Mouse (Mus musculus) frontal cortex, postnatal 36 days (tissue): ENCODE results near the gene Atp6v1fnb.

Source experiments
- DNase-seq, 2 experiments: peaks; one replicate each; pipeline ENCODE4 v3.0.0; 2022; ENCODE audit warnings: low spot score in 2 of 2

Gene Atp6v1fnb

DNA sequence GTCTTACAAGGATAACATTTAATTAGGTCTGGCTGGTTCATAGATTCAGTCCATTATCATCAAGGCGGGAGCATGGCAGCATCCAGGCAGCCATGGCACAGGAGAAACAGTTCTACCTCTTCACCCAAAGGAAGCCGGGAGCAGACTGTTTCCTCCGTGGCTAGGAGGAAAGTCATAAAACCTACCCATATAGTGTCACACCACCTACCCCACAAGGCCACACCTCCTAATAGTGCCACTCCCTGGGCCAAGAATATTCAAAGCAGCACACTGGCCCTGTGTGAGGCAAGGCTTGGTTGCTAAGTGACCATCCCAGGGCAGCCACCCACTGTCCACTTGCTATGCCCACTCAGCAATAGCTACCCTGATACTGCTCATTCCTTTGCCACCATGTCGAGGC is at the start of gene Atp6v1fnb:
Gene Atp6v1fnb, plus strand, starts transcription at position 301 of the 400 bp plus-strand sequence.
- no peak for DNase-seq

GRCm38 (mm10) chr6:29425118-29425517 is 46.1 kb upstream of the Atp6v1fnb start:
- no peak for DNase-seq

DNA sequence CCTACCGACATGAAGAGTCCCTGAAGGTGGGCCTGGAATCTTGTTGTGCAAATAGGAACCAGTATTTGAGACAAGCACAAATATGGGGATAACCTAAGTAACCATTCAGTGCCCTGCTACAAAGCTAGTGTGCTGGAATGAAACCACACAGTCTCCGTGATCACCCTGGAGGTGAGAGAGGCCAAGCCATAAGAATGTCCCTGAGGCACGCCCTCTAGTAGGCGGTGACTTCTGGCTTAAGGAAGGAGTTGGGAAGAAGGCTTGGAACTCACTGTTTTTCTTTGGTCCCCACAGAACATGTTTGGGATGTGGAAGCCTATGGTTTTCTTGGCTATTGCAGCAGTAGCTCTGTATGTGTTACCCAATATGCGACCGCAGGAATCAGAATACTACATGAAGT is 44.9 kb upstream of the Atp6v1fnb start:
- no peak for DNase-seq

DNA sequence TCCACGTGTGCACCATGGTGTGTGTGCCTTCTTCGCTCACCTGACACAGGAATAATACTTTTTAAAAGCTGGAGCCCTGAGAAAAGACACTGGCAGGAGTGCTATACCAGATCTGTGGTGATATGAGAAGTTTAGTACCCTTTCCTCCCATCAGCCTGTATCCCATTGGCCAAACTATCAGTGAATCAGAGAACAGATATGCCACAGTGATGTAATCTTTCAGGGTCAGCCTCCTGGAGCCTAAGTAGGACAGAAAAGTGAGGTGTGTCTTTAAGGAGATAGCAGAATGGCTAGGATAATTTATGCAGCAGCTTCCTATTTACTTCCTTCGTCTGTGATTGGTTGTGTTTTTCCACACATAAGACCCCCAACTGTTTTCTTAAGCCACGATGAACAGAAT is 43.1 kb upstream of the Atp6v1fnb start:
- no peak for DNase-seq

DNA sequence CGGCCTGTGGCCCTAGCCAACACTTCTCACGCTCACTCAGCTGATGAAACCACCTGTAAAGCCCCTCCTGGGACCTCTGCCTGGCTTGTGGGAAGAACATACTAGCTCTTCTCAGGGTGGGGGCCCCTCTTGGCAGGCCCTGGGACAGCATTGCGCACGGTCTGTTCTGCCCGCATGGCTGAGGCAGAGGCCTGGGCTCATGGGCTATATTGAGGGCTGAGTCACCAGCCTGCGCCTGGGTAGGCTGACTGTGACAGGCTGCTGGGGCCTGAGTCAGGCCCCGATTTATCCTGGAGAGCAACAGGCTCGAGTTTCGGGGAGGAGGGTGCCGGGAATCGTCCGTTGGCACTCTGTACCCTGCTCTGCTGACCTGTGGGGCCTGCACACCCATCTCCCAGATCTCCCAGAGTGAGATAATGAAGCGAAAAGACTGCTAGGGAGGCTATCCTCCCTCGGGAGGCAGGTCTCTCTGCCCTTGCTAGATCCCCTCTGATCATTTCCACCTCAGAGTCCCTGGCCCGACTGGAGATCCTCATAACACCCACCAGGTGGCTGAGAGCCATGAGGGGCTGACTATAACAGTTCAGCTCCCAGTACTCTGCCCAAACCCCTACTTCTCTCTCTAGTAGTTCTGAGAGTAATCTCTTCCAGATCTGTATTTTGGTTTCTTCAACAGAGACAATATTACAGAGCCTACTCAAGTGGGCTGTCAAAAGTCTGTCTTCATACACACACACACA is 40.4 kb upstream of the Atp6v1fnb start:
- no peak for DNase-seq

DNA sequence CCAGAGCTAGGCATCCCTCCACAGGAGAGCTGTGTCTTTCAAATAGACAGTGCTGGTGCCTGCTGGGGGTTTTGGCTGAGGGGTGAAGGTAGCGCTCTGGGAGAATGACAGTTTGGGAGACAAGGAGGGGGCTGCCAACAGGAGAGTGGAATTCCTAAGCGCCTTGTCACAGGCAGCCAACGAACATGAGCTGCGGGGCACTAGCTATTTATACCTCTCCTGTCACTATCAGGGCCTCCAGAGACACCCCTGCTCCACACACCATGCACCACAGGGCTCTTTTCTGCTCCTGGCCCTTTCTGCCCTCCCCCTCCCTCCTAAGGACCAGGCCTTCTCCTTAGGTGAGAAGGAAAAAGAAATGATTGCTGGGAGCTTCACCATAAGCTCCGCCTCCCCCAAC is 39.8 kb upstream of the Atp6v1fnb start:
- DNase-seq, result no peak

- no peak for DNase-seq
Observed at GRCm38 (mm10) chr6:29432156-29432555, 39.1 kb upstream of the Atp6v1fnb start.

DNA sequence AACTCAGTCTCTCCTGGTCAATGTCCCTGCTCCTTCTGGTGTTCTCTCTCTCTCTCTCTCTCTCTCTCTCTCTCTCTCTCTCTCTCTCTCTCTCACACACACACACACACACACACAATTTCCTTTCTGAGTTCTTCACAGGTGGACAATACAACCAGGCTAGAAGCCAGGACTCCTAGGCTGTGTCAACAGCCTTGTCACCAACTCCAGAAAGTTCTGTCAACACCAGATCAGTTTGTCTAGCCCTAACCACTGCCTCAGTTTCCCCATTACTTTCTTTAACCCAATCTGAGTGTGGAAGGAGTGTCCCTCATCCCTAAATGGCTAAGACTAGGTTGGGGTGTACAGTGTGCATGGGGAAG is 38.6 kb upstream of the Atp6v1fnb start:
- no peak for DNase-seq

- no peak for DNase-seq
Observed at GRCm38 (mm10) chr6:29433038-29433803, 38.0 kb upstream of the Atp6v1fnb start, which contains the start of gene Flnc. Gene Flnc (plus strand): TSS chr6:29433256.

GRCm38 (mm10) chr6:29433804-29434795 is 37.1 kb upstream of the Atp6v1fnb start:
- DNase-seq, result no peak

DNA sequence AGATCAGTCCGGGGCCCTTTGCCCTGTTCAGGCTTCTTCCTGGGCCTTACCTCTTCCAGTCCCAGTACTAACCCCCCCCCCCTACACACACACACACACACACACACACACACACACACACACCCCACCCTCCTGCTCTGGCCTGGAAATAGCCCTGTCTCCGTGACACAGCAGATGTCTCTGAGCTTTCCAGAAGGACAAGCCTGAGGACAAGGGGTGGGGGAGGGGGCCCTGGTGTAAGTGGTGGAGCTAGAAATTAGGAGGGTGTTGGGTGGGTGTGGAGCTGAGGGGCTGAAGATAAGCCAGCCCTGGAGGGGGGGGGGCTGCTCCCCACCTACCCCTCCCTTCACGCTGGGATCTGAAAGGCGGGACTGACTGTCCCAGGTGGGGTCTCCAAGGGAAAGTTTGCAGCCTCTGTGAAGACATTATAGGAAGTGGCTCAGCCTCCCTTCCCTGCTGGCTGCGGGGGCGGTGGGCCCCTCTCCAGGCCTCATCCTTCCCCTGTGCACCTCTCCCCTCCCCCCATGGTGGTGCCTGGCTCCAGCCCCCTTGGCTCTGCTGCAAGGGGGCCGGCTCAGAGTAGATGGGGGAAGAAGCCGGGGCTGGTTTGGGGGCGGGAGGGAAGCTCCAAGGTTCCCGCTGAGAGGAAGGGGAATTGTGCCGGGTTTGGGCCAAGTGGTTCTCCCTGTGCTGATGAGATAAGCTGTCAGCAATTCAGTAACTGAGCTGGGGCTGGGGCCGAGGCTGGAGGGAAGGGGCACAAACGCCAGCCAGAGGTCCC is 36.1 kb upstream of the Atp6v1fnb start:
- DNase-seq, result no peak

DNA sequence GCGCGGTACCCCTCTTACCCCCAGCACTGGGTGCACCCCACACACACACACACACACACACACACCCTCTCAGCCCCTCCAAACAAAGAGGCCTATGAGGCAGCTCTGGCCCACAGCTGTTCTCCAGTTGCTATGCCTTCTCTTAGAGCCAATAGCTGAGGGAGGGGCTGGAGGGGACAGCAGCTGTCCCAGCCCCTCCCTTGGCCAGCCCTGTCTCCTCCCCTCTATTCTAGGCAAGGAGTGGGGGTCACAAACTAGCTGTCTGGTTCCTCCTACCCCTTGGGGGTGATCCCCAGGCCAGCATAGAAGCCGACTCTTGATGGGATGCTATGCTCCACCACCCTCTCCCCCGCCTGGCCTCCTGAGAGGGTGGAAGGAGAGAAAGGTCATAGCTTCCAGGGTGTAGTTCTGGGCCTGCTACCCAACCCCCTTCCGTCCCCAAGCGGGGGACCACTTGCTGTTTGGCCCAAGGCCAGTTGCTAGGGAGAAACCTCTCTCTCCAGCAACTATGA is 35.2 kb upstream of the Atp6v1fnb start:
- no peak for DNase-seq

DNA sequence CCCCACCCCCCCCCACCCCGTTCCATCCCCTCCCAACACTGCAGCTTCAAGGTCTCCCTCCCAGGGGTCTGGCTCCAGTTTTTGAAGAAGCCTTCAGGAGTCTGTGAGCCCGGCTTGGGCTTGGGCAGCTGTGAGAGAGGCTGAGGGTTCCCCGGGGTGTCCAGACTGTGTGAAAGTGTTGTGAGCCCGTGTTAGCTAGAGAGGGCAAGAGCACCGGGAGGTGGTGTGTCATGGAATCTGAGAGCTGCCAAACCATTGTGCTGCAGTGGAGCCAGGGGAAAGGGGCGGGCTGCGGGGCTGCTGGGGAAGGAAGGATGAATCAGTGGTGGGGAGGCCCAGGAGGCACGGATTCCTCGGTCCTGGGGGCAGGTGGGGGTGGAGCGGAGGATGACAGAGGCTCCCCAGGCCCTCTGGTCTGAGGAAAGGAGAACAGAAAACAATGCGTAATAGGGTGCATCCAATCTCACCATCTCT is 34.7 kb upstream of the Atp6v1fnb start:
- no peak for DNase-seq

DNA sequence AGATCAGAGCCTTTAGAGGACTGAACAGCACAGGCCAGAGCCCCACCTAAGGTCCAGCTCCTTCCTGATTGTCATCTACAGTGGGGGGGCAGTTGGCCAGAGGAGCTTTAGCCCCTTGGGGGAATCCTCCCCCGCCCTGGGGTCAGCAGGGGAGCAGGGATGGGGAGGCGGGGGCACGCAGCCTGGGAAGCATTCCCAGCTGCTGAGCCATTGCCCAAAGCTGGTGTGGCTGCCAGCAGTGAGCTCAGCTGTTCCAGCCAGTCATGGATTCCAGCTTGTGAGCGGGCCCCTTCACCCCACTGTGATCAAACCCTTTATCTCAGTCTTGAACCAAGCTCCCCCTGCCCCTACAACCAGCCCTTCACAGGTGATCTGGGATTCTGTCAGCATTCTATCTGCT is 32.0 kb upstream of the Atp6v1fnb start:
- DNase-seq, result no peak

DNA sequence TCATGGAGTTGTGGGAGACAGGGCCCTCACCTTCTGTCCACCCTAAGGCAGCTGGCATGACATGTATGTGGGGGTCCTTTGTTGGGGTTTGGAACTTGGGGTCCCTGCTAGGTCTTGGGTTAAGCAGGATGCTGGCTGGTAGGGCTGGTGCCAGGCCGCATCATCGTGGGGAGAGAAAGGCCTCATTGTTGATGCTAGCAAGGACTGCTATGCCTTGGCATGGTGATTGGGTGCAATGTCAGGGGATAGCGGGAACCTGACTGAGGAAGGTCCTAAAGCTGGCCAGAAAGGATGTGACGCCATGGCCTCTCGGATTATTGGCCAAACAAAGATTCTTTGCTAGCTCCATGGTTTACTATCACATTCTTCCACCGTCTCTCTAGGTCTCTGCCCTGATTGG is 31.4 kb upstream of the Atp6v1fnb start:
- no peak for DNase-seq

GRCm38 (mm10) chr6:29444773-29445172 is 26.5 kb upstream of the Atp6v1fnb start:
- no peak for DNase-seq

DNA sequence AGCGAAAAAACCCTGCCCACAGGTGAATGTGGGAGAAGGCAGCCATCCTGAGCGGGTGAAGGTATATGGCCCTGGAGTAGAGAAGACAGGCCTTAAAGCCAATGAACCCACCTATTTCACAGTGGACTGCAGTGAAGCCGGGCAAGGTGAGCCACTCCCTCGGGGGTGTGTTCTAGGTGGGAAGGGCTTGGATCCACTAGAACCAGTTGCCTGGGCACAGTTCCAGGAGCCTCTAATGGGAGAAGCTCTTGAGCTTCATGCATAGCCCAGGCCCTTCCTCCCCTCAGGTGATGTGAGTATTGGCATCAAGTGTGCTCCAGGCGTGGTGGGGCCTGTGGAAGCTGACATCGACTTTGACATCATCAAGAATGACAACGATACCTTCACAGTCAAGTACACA is 25.9 kb upstream of the Atp6v1fnb start:
- DNase-seq, result no peak

DNA sequence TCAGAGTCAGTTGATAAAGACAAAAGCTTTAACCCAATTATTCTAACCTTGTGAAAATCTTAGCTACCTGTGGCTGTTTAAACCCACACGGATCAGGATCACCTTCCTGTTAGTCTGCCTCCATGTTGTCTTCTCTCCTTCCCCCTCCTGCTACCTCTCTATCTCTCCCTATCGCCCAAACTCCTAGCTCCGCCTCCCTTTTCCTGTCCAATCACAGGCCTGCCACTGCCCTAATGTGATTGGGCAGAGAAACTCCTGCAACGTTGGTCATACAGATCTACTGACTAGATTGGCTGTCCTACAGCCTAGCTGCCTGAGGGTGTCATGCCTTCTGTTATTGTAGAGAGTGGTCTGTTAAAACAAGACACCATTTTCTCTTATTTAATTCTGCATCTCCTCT is 21.4 kb upstream of the Atp6v1fnb start:
- no peak for DNase-seq

GRCm38 (mm10) chr6:29450667-29451066 is 20.6 kb upstream of the Atp6v1fnb start:
- no peak for DNase-seq

DNA sequence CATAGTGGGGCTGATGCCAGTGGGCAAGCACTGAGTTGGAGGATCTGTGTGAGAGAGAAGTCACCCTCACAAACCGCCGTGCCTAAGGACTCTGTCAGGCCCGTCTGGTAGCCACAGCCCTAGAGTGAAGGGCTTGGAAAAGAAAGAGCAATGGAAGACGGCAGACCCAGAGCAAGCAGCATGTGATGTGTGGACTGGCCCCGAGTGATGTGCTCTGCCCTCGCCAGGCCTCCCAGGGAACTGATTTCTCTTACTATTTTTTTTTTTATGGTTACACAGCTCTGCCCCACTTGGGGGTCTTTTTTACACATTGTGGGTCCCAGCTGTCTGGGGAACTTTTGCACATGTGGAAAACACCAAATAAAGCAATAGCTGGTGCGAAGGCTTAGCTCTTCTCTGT is 9.7 kb upstream of the Atp6v1fnb start:
- DNase-seq, result no peak

DNA sequence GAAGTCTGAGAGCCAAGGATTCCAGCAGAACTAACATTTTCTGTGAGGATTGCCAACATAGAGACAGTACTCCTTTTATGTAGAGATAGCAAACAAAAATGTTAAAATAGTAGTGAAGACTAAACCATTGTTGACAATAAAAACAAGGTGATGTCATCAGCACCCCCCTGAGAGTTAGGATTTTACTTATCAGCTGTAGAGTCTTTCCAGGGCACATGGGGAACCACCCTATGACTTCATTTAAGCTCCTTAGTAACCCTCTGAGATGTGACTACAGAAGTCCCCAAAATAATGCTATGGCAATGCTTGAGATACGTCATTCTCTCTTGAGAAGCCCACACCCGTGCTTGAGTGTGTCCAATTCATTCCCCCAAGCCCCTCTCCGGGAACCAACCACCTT is 7.8 kb upstream of the Atp6v1fnb start:
- no peak for DNase-seq
